Mouse (Mus musculus) regulatory T cell (primary cell): ENCODE measurements around the gene Ankrd66.

Experiments used
- in situ Hi-C: fragments of 300-600 bp; cut with MboI, MseI; formaldehyde crosslinking; loops from one replicate; pipeline ENCODE4 v1.15.1; 2025; ENCODE audit warnings: high pct_unique_total_duplicates

Gene Ankrd66

DNA sequence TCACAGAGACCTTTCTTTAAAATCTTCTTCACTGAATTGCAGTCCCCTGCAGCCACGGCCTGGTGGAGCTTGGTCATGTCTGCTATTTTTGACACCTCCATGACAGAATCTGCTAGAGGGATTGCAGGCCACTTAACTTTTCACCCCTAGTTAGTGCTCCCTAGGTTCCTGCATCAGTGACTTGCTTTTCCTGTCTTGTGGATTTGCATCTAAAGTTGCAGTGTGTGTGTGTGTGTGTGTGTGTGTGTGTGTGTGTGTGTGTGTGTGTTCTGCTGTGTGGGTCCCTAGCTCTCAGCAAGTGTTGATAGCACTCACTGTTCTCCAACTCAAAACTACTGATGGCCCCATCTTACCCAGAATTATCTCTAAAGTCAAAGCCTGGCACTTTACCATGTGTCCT, at the start of gene Ankrd66:
Gene Ankrd66, minus strand, starts transcription at position 101 of the 400 bp plus-strand sequence.
- in situ Hi-C loops = no loop called here

DNA sequence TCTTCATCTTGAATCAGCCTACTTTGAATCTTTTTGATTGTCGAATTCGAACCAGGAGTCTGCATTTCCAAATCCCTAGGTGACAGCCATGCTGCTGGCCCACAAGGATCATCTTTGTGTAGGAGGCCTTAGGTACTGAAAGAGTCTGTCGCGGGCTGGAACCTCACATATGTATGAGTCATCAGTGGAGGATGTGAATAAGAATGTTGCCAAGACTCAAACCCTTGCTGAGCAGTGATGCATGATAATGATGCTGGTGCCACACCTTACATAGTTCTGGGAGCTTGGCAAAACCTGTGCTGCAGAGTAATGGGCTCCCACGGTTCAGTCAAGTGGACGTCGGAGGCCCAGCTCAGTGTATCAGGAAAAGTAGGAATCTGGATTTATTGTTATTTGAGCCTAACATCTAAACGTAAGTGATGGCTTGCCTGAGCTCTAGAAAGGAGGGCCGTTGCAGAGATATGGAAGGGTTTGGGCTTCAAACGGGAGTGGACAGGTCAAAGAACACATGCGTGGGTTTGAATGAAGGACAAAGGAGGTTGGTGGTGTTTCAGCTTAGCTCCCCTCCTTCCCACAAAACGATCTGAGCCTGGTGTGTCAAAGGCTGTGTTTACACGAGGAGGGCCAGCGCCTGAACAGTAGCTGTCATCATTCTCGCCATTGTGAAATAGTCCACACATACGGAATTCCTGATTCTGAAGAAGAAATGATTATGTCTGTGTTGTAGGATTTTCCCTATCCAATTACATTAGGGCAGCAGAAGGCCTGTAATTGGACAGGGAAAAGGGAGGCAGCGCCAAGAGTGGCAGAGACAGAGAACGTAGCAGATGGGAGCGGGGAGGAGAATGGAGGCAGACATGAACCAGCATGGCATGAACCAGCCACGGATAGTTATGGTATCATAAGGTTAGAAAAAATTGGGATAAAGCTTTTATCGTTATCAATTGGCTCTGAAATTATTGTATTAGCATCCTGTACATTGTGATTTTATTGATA, 49.2 kb upstream of the Ankrd66 start:
- in situ Hi-C loops = no loop called here

DNA sequence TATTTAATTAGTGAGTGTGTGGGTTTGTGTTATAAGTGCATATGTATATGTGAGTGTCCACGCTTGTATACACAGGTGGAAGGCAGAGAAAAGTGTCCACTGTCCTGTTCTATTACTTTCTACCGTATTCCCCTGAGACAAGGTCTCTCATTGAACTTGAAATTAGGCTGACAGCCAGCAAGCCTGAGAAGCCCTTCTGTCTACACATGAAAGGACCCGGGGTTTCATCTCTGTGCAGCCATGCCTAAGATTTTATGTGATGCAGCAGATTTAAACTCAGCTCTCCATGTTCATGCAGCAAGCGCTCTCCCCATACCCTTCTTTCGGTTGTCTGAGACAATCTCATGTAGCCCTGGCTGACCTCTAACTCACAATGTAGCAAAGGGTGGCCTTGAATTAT, 47.1 kb upstream of the Ankrd66 start:
- in situ Hi-C loops = no loop called here

DNA sequence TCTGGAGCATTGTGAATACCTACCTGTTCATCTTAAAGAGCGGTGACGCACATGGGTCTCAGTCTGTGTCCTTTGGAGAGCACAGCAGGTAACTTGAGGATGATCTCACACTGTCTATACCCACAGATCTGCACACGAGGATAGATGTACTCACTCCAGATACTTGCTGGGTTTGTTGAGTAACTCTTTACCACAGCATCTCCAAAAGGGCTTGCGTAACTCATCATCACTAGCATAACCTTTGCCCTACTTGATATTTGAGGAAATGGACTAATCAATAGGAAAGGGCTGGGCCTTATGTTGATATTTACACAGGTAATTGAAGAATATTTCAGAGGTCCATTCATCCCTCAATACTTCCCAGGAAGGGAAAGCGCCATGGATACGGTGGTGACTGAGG, 46.3 kb upstream of the Ankrd66 start:
- in situ Hi-C loops = loop anchor here (10.0 kb wide), 1 partner anchor 305 kb away; no protein-coding TSS in a partner anchor

DNA sequence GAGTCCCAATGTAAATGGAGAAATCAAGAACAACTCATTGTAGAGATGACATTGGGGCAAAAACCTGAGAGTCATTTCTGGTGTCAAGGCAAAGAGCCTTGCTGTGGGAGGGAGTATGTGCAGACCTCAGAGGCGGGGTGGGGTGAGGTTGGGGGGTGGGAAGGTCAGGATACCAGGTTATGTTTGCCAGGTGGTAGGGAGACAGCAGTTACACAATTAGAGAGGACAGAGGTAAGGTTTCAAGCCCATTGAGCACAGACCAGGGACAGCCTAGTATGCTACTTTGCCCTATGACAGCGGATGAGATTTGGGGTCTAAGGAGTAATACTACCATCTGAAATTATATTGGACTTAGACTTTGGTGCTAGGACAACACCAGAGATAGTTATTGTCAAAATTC, 43.8 kb upstream of the Ankrd66 start:
- in situ Hi-C loops = loop anchor here (10.0 kb wide), 1 partner anchor 302 kb away; no protein-coding TSS in a partner anchor

DNA sequence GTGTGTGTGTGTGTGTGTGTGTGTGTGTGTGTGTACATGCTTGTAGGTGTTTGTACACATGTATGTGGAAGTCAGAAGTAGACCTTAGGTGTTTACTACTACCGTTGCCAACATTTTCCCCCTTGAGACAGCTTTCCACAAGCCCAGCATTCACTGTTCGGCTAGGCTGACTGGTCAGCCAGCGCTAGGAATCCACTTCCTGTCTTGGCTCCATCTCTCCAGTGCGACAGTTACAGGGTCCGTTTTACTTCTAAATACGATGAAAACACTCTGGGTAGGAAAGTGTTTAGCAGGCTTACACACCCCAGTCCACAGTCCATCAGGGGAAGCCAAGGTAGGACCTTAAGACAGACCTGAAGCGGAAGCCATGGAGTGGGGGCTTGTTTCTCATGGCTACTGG, 41.3 kb upstream of the Ankrd66 start:
- in situ Hi-C loops = loop anchor here (10.0 kb wide), 1 partner anchor 300 kb away; no protein-coding TSS in a partner anchor

DNA sequence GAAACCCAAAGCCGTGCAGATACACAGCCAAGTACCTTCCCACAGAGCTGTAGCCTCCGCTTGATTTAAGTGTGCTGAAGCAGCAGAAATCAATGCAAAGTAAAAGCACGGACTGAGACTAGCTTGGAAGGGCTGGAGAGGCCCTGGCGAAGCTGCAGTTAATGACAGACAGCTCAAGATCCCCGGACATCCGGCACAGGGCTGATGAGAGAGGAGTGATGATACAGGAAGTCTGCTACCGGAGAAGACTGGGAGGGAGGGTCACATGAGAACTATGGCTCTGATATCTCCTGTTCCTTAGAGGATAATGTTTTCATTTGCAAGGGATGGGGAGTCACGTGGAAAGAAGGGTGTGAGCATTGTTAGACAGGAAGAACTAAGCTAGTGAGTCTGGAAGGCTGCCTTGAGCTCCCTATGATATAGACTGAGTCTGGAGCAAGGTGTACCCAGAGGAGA, 37.6 kb upstream of the Ankrd66 start:
- in situ Hi-C loops = loop anchor here (10.0 kb wide), 1 partner anchor 296 kb away; no protein-coding TSS in a partner anchor

DNA sequence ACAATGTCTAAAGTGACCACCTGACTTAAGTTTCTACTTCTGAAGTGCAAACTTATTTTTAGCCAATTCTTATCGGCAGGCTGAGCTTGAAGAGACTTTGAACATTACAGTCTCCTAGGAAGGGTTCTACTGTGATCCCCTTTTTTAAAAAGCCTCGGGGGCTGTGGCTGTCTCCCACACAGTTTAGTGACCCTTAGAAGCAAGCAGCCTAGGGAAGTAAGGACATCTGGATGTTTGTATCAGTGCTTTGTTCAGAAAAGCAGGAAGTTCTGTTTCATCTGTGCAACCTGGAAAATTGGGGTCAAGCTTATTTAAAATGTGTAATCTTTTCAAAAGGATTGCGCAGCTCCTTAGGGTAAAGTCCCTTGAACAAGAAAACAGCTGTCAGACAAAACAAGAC, 37.0 kb upstream of the Ankrd66 start:
- in situ Hi-C loops = loop anchor here (10.0 kb wide), 1 partner anchor 296 kb away; no protein-coding TSS in a partner anchor

DNA sequence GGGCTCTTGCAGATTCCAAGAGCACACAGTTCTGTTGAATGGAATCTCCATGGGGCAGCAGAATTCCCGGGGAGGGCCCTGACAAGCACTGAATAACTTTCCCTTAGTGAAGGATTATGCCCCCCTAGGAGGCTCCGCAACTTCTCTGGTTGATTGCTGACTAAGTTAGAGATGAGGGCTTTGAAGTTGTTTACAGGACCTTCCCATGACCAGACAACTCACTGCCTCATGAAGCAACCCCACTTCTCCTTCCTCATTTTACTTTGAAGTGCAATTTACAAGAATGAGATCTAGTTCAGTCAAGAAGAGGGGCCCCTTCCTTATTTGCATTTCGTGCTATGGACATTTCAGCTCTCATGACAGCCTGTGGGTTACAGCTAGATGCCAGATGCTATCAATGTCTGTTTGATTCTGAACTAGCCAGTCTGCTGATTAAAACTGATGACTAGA, 30.2 kb upstream of the Ankrd66 start:
- in situ Hi-C loops = no loop called here

DNA sequence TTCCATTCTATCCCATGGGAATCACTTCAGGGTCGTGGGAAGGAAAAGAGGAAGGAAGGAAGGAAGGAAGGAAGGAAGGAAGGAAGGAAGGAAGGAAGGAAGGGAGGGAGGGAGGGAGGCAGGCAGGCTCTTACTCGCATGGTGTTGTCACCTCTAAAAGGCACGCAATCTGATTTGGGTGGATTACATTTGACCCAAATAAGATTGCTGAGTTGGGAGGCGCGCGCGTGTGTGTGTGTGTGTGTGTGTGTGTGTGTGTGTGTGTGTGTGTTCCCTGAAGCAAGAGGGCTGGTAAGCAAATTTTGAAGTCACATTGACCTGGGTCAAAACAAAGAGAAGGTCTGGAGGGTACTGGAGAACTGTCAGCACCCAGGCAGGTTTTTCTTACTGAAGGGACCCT, 25.8 kb upstream of the Ankrd66 start:
- in situ Hi-C loops = no loop called here

DNA sequence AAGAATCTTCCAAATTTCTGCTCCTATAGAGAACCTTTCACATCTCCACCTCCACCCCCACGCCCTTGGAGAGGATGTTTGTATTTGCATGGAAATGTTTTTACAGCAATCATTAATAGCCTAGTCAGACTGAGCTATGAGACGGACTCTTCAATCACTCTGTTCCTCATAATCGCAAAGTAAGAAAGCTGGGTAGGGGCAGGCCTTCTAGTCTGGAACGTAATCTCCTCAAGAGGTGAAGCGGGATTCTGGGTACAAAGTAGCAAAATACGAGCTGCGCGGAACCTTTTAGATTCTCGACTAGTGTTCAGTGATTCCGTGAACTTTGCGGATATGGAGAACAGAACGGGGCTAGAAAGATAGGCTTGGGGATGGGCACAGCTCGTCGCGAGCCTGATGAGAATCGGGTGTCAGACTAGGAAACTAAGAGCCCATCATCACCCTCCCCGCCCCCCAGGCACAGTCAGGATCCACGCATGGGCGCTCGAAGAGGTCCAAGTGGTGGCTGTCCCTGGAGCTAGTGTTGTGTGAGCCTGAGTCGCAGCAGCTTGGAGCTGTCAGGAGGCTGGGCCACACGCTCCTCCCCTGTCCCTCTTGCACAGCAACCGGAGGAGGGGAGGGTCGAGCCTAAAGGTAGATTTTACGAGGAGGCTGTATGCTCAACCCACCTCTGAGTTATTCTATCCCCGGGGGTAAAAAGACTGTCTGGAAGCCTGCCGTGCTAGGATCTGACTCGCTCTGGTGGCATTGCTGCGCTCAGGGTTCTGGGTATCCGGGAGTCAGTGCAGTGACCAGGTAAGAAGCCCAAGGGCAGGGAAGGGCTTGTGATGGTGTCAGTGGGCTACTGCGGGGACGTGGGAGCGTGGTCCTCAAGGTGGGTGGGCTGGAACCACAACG, 24.8 kb upstream of the Ankrd66 start, which contains the start of gene Pla2g7:
Gene Pla2g7, plus strand, starts transcription at position 107 of the 897 bp plus-strand sequence.
- in situ Hi-C loops = no loop called here

DNA sequence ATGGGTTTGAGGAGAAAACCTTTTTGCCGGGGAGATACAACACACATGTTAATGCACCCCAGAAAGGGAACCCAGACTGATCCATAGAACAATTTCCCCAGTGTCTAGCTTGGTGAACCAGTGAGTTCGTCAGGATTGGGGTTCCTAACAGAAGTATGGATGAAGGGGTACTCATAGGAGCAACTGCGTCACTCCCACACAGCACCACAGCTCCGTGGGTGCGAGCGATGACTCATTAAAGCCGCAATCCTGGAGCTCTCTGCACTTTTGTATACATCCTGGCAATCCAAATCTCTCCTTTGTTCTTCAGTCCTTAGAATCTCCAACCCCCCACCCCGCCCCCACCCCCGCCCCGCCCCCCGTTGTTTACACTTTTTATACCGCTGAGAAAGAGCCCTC, 24.2 kb upstream of the Ankrd66 start:
- in situ Hi-C loops = no loop called here

DNA sequence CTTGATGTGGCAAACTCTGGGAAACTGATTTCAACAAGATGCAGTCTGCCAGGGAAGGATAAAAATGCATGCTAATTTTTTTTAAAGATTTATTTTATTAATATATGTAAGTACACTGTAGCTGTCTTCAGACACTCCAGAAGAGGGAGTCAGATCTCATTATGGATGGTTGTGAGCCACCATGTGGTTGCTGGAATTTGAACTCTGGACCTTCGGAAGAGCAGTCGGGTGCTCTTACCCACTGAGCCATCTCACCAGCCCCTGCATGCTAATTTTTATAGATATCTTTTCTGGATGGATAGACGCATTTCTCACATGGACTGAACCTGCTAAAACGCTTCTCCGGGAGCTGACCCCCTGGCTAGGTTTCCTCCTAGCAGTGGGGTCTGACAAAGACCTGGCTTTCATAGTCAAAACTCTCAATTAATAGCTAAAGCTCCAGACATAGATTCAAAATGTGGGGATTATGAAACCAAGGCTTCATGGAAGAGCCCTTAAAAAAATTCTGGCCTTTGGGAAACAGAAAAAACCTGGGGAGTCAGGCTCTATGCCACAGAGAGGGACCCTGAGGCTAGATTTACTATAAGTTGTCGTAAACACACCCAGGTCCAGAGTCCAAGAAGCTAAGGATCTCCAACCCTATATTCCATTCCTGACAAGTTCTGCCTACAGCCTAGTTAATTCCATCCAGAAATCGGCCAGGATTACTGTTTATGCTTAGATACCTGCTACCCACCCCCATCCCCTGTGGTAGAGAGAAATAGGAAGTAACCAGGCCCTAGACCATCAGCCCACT, 20.0 kb upstream of the Ankrd66 start:
- in situ Hi-C loops = no loop called here

DNA sequence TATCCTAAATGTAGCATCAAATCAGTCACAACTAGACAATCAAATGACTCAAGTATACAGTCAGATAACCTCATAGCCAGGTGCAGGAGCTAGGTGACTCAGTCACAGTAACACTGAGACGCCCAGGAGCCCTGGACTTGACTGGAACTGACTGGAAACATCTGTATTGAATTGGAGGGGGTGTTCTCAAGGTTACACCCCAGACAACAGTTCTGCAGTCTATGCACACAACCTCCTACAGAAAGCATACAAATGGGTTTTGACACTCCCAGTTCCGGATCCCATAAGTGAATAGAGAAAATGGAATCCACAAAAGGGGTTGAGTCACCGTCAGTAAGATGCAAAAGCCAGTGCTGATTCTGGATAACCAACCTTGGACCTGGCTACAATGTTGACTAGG, 15.2 kb upstream of the Ankrd66 start:
- in situ Hi-C loops = no loop called here

DNA sequence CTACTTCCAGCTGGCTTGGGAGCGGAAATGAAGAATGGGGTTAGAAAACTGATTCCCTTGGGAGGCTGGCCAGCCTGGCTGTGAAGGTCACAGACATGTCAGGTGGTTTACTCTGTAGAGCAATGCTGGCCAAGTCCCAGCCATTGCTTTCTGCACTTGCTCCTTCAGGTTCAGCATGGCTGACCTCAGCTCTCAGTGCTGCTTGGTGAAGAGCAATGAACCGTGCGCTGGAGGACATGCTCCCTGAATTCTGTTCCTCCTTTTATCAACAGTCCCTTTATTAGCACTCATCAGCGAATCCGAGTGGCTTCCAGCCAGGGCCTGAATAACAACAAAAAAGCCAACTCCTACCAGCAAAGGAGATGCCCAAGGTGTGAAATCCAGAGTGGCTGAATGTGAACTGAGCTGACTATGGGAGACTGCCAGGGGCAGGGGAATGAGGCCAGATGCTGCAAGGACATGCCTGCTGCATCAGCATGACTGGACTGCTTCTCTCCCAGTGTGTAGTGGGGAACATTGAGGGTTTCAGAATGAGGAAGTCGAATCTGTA, 14.2 kb upstream of the Ankrd66 start:
- in situ Hi-C loops = no loop called here

DNA sequence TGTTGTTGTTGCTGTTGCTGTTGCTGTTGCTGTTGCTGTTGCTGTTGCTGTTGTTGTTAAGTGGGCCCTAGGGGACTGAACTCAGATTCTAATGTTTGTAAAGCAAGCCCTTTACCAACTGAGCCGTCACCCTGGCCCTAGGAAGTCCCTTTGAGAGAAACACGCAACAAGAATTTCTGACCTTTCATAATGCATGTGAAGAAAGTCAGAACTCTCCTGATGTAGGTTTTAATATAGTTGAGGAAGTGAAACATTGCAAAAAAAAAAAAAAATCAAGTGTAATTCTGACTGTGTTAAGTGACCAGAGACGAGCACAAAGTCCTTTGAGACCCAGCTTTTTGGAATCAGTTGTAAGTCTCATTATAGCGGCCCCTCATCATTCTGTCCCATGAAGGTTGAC, 13.7 kb upstream of the Ankrd66 start:
- in situ Hi-C loops = no loop called here

DNA sequence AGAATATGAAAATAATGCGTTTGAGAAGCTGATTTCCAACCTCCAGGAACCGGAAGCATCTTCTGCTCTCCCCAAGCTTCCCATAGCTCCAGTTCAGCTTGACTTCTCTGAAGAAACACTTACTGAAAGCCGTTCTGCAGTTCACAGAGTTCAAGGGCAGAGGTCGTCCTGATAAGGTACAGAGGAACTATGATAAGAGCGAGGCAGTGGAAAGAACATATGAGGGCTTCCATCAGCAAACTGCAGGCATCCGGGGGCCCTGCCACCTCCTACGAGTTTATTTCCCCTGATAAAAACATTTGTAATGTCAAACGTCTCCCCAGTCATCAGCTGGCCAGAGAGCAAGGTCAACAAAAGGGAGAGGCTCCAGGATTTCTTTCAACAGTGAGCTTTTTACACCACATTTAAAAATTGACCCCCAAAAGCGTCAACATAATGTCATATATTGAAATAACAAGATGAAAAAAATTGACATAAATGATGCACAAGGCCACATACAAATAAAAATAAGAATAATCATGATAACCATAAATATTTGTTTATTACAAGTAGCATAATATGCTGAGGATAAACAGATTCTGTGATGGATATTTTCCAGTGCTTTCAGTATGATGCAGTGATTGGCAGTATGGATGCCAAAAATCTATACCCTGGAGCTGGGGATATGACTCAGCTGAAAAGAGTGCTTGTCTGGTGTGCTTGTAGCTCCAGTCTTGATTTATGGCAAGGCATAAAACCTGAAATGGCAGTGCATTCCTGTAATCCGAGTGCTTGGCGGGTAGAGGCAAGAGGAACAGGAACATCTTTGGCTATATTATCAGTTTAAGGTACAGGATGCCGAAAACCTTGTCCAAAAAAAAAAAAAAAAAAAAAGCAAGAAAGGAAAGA, 11.3 kb upstream of the Ankrd66 start:
- in situ Hi-C loops = no loop called here

DNA sequence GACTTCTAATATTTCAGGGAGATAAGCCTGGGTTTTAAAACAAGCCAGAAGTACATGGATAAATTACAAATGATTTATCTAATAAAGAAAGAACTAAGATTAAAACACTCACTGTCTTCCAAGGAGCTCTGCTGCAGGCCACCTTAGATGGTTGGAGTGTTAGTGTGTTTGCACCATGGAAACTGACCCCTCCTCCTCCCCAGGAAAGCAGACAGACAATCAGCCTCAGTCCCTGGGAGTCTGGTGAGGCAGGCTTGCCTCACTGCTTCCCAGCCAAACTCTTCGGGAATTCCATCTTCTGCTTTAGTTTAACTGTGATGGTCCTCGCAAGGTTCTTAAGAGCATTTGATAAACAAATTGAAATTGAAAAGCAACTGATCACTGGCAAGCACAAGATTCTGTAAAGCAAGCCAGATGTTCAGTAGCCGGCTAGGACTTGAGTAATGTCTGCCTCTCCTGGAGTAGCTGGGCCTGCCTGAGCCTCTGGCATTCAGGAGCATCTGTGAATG, 7.7 kb upstream of the Ankrd66 start:
- in situ Hi-C loops = no loop called here

DNA sequence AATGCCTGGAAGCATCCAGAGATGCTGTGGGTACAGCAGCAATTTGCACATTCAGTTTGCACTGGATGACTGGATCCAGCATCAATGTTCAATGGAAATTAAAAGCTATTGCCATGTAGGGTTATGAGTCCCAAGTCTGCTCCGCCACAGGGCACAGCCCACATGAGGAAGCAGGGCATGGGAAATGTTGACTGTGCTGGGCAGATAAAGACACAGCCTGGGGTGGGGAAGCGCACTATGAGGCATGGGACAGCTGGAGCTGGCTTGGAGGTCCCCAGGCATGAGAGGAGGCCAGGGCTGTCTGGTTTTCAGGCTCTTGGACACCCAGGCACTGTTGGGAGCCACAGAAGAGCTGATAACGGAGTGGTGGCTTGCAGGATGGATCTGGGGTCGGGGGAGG, 601 bp upstream of the Ankrd66 start:
- in situ Hi-C loops = no loop called here
